Mouse (Mus musculus): ENCODE measurements around the gene Zfp956. TPM values are rescaled to one million over a fixed set of nuclear protein-coding genes. Genes with fewer than 3 reads are reported as not detected.
"Not testable (repeated sequence)": the region's sequence is repeated elsewhere in the genome, so short reads cannot be mapped to it uniquely, and the experiment has no call there.

The Zfp956 gene
- polyA plus RNA-seq, 1 experiment: 1.9 TPM

- Histone ChIP-seq H3K79me2 (ENCODE audit: control insufficient read depth, insufficient read depth) (no peaks in the 10 kb centered on the region), H3K79me3 (ENCODE audit: low read depth) (no peaks in the 10 kb centered on the region), H3K4me3 (ENCODE audit: insufficient read depth, poor library complexity, severe bottlenecking) (no peak overlapping the region), H3K27me3 (ENCODE audit: control insufficient read depth, insufficient read depth, insufficient read length) (no peaks in the 10 kb centered on the region), H3ac (ENCODE audit: control insufficient read depth, insufficient read length, low read depth) (no peak overlapping the region), H3K36me3 (ENCODE audit: control insufficient read depth, insufficient read depth) (peaks cover 8% of the 10 kb centered on the region)
- TF ChIP-seq MYOD1 (IDR thresholded peaks at IDR 0.05; ENCODE audit: control insufficient read depth, insufficient read length, low read depth): no peak
- TF ChIP-seq CTCF (IDR thresholded peaks at IDR 0.05; ENCODE audit: control insufficient read depth, insufficient read depth, insufficient read length): no peak
- TF ChIP-seq MYOG (IDR thresholded peaks at IDR 0.05; ENCODE audit: control insufficient read depth, extremely low read depth, insufficient read length): no peak
- no peak for TF ChIP-seq USF1 (IDR thresholded peaks at IDR 0.05; ENCODE audit: low read depth)
- no peak for TF ChIP-seq CEBPB (IDR thresholded peaks at IDR 0.05; ENCODE audit: low read depth)
- TF ChIP-seq FOSL1 (IDR thresholded peaks at IDR 0.05; ENCODE audit: insufficient read depth, low read length, poor library complexity, severe bottlenecking): no peak
- no peak for TF ChIP-seq MAX (IDR thresholded peaks at IDR 0.05)
These were observed 1.2 kb downstream of the Zfp956 start for GRCm38 (mm10) chr6:47954425-47954824.

- no peak overlapping the region for H3ac ChIP-seq (ENCODE audit: control insufficient read depth, insufficient read length, low read depth)
- H3K79me2 ChIP-seq (ENCODE audit: control insufficient read depth, insufficient read depth): no peaks in the 10 kb centered on the region
- H3K27me3 ChIP-seq (ENCODE audit: control insufficient read depth, insufficient read depth, insufficient read length): no peaks in the 10 kb centered on the region
- no peak overlapping the region for H3K4me3 ChIP-seq (ENCODE audit: insufficient read depth, poor library complexity, severe bottlenecking)
- TF ChIP-seq FOSL1 (IDR thresholded peaks at IDR 0.05; ENCODE audit: insufficient read depth, low read length, poor library complexity, severe bottlenecking) (no peak), CTCF (IDR thresholded peaks at IDR 0.05; ENCODE audit: control insufficient read depth, insufficient read depth, insufficient read length) (no peak), MYOG (IDR thresholded peaks at IDR 0.05; ENCODE audit: control insufficient read depth, extremely low read depth, insufficient read length) (no peak), CEBPB (IDR thresholded peaks at IDR 0.05; ENCODE audit: low read depth) (no peak), USF1 (IDR thresholded peaks at IDR 0.05; ENCODE audit: low read depth) (no peak), MYOD1 (IDR thresholded peaks at IDR 0.05; ENCODE audit: control insufficient read depth, insufficient read length, low read depth) (no peak), MAX (IDR thresholded peaks at IDR 0.05) (no peak)
- peaks cover 18% of the 10 kb centered on the region for H3K36me3 ChIP-seq (ENCODE audit: control insufficient read depth, insufficient read depth)
- H3K79me3 ChIP-seq (ENCODE audit: low read depth): no peaks in the 10 kb centered on the region
These were observed 4.6 kb downstream of the Zfp956 start for GRCm38 (mm10) chr6:47957816-47958215.

DNA sequence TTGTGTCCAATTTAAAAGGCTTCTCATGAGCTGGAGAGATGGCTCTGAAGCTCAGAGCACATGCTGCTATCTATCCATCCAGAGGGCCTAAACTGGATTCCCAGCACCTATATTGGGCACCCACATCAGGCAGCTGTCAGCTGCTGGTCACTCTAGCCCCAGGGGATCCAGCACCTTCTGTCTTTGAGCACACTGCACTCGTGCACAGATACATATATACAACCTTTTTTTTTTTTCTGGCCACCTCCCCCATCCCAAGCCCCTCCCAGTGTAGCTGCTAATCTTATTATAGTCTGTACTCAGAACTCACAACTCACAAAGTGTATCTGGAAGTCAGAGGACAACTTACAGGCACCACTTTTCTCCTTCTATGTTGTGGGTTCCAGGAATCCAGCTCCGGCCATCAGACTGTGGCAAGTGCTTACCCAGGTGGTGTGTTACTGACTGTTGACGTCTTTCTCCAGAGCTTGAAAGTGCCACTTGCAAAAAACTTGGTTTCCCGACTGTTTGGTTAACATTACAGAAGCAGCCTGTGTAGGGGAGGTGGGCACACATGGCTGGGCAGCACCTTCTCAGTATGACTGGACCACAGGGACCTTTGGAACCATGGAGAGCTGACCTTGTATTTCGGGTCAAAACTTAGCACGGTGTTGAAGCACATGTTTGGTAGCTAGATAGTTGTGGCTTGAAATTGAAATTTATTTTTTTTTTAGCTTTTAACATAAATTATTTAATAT, 7.7 kb downstream of the Zfp956 start:
- TF ChIP-seq CTCF (IDR thresholded peaks at IDR 0.05; ENCODE audit: control insufficient read depth, insufficient read depth, insufficient read length): no peak
- TF ChIP-seq MYOG (IDR thresholded peaks at IDR 0.05; ENCODE audit: control insufficient read depth, extremely low read depth, insufficient read length): no peak
- TF ChIP-seq FOSL1 (IDR thresholded peaks at IDR 0.05; ENCODE audit: insufficient read depth, low read length, poor library complexity, severe bottlenecking): no peak
- no peak for TF ChIP-seq MYOD1 (IDR thresholded peaks at IDR 0.05; ENCODE audit: control insufficient read depth, insufficient read length, low read depth)
- no peak for TF ChIP-seq MAX (IDR thresholded peaks at IDR 0.05)
- no peak for TF ChIP-seq CEBPB (IDR thresholded peaks at IDR 0.05; ENCODE audit: low read depth)
- no peak for TF ChIP-seq USF1 (IDR thresholded peaks at IDR 0.05; ENCODE audit: low read depth)
- H3K4me3 ChIP-seq (ENCODE audit: insufficient read depth, poor library complexity, severe bottlenecking): no peak overlapping the region
- H3K79me2 ChIP-seq (ENCODE audit: control insufficient read depth, insufficient read depth): no peaks in the 10 kb centered on the region
- no peaks in the 10 kb centered on the region for H3K27me3 ChIP-seq (ENCODE audit: control insufficient read depth, insufficient read depth, insufficient read length)
- peaks cover 25% of the 10 kb centered on the region for H3K36me3 ChIP-seq (ENCODE audit: control insufficient read depth, insufficient read depth)
- no peak overlapping the region for H3ac ChIP-seq (ENCODE audit: control insufficient read depth, insufficient read length, low read depth)
- no peaks in the 10 kb centered on the region for H3K79me3 ChIP-seq (ENCODE audit: low read depth)

- no peaks in the 10 kb centered on the region for H3K79me2 ChIP-seq (ENCODE audit: control insufficient read depth, insufficient read depth)
- TF ChIP-seq USF1 (IDR thresholded peaks at IDR 0.05; ENCODE audit: low read depth) (no peak), MAX (IDR thresholded peaks at IDR 0.05) (peak; percentile 32), CTCF (IDR thresholded peaks at IDR 0.05; ENCODE audit: control insufficient read depth, insufficient read depth, insufficient read length) (no peak), MYOD1 (IDR thresholded peaks at IDR 0.05; ENCODE audit: control insufficient read depth, insufficient read length, low read depth) (peak; percentile 38), MYOG (IDR thresholded peaks at IDR 0.05; ENCODE audit: control insufficient read depth, extremely low read depth, insufficient read length) (no peak), CEBPB (IDR thresholded peaks at IDR 0.05; ENCODE audit: low read depth) (no peak)
- no peaks in the 10 kb centered on the region for H3K27me3 ChIP-seq (ENCODE audit: control insufficient read depth, insufficient read depth, insufficient read length)
- peaks cover 17% of the 10 kb centered on the region for H3K36me3 ChIP-seq (ENCODE audit: control insufficient read depth, insufficient read depth)
- H3ac ChIP-seq (ENCODE audit: control insufficient read depth, insufficient read length, low read depth): no peak overlapping the region
- no peaks in the 10 kb centered on the region for H3K79me3 ChIP-seq (ENCODE audit: low read depth)
- H3K4me3 ChIP-seq (ENCODE audit: insufficient read depth, poor library complexity, severe bottlenecking): no peak overlapping the region
These were observed 9.9 kb downstream of the Zfp956 start for GRCm38 (mm10) chr6:47963051-47963450.

DNA sequence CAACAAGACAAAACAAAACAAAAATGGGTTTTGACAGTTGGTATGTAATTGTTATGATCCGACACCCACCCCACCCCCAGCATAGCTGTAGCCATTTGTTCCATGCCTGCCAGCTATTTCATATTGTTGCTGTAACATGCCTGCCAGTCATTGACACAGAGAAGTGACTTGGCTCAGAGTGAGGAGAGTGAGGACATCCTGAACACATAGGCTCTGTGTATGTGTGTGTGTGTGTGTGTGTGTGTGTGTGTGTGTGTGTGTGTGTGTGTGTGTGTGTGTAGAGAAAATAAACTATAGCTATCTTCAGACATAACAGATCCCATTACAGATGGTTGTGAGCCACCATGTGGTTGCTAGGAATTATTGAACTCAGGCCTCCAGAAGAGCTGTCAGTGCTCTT, 15.0 kb downstream of the Zfp956 start:
- not testable (repeated sequence) for H3K27me3 ChIP-seq (ENCODE audit: control insufficient read depth, insufficient read depth, insufficient read length); H3K79me3 ChIP-seq (ENCODE audit: low read depth); H3K4me3 ChIP-seq (ENCODE audit: insufficient read depth, poor library complexity, severe bottlenecking); H3K36me3 ChIP-seq (ENCODE audit: control insufficient read depth, insufficient read depth); H3K79me2 ChIP-seq (ENCODE audit: control insufficient read depth, insufficient read depth); H3ac ChIP-seq (ENCODE audit: control insufficient read depth, insufficient read length, low read depth)

- Histone ChIP-seq H3ac (ENCODE audit: control insufficient read depth, insufficient read length, low read depth) (no peak overlapping the region), H3K27me3 (ENCODE audit: control insufficient read depth, insufficient read depth, insufficient read length) (no peaks in the 10 kb centered on the region), H3K79me3 (ENCODE audit: low read depth) (no peaks in the 10 kb centered on the region), H3K79me2 (ENCODE audit: control insufficient read depth, insufficient read depth) (no peaks in the 10 kb centered on the region), H3K36me3 (ENCODE audit: control insufficient read depth, insufficient read depth) (no peaks in the 10 kb centered on the region), H3K4me3 (ENCODE audit: insufficient read depth, poor library complexity, severe bottlenecking) (no peak overlapping the region)
- TF ChIP-seq MYOG (IDR thresholded peaks at IDR 0.05; ENCODE audit: control insufficient read depth, extremely low read depth, insufficient read length) (no peak), USF1 (IDR thresholded peaks at IDR 0.05; ENCODE audit: low read depth) (no peak)
These were observed 21.4 kb downstream of the Zfp956 start for GRCm38 (mm10) chr6:47974599-47974998.

Measured in C2C12 (cell line).